Mouse (Mus musculus) neutrophil, adult 5-6 weeks (primary cell): ENCODE data around the gene Pth1r. TPM values are rescaled to one million over a fixed set of nuclear protein-coding genes. Genes with fewer than 3 reads are reported as not detected.
A peak's percentile ranks its signal among the peaks of the same experiment; 100 is the strongest.

Source experiments
- ATAC-seq: fragments of 151-379, 151-347 bp; 2 replicates; pipeline ENCODE4 v1.8.0; 2017; ENCODE audit warnings: mild to moderate bottlenecking, moderate TSS enrichment; ENCODE audit not compliant: insufficient number of reproducible peaks, poor library complexity, low FRiP score, severe bottlenecking; ENCODE audit errors: extremely low read depth
- total RNA-seq: library from RNA; stranded (forward); fragments of 200-1000 nt; gene quantifications from 2 replicates; pipeline ENCODE4 v1.2.3, GENCODE M21; 2017

Pth1r gene
- not detected in 2 replicates for total RNA-seq

DNA sequence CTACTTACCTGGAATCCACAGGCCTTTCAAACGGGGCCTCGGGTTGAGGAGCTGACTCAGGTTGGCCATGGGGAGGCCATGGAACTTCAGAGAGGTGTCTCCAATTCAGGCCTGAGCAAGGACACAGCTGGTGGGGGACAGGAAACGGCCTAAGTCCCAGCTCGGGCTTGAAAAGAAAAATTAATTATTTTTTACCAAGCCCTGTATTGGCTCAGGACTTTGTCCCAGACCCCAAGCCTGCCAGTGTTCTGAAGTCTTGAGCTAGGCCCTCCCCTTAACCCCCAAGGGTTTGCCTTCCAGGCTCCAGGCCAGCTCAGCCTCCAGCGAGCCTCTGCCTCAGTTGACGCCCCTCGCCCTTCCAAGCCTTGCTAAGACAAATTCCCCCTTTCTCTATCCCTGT, at the start of gene Pth1r:
Pth1r (minus strand) TSS at position 185 of the 400 bp plus-strand sequence.
- ATAC-seq, result no peak

DNA sequence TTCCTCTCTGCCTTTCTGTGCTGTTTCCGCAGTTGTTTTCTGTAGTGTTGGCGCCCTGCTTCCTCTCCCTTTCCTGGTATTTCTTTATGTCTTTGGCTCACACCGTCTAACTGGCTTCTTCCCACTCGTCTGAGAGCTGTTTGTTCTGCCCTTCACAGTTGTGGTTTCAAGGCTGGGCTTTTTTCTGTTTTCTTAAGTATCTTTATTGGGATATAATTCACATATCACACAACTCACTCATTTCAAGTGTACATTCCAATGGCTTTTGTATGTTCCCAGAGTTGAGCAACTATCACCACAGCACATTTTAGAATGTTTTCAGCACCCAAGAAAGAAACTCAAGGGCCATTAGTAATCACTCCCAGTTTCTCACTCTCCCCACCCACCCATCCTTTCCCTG, 43.5 kb upstream of the Pth1r start:
- no peak for ATAC-seq

DNA sequence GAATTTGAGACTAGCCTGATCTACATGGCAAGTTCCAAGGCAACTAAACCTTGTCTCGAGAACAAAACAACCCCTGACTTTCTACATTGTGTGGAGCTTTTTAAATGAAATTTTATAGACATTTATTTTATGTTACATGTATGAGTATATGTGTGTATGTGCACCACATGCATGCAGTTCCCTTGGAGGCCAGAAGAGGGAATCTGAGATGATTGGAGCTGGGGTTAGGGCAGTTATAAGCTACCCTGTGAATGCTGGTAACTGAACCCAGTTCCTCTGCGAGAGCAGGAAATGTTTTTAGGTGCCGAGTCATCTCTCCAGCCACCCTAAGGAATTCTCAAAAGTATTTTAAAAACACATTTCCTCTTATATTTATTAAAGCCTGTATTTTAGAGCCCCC, 41.2 kb upstream of the Pth1r start:
- ATAC-seq, result no peak

DNA sequence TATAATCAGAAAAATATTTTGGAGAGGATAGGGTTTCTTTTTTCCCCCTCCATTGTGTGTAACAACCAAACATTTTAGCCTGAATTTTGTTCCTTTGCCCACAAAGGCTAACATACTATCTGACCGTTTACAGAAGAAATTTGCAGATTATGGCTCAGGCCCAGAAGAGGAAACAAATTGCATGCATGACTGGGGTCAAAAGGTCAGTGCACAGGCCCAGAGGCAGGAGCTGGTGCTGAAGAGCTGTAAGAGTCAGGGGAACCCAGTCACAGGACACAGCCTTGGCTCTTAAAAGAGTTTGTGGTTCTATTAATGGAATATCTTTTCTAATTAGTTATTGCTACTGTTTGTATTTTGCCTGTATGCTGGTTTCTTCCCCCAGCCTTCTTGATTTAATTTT, 36.7 kb upstream of the Pth1r start:
- ATAC-seq, result no peak

DNA sequence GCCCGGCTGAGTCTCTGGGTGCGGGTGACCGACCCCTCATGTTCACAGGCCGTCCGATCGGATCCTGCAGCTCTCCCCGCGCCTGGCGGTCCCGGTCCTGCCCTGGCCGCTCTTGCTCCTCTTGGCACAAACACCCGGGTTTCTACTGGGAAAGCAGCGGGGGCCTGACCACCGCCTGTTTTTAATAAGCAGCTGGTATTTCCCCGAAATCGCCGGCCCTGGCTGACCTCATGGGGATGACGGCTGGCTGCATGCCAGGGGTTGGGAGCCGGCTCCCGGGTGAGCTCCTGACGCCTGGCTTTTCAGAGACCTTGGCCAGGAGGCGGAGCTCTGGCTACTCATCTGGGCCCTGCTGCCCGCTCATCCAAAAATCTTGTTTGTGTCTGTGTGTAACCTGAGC, 34.8 kb upstream of the Pth1r start:
- ATAC-seq, result no peak

DNA sequence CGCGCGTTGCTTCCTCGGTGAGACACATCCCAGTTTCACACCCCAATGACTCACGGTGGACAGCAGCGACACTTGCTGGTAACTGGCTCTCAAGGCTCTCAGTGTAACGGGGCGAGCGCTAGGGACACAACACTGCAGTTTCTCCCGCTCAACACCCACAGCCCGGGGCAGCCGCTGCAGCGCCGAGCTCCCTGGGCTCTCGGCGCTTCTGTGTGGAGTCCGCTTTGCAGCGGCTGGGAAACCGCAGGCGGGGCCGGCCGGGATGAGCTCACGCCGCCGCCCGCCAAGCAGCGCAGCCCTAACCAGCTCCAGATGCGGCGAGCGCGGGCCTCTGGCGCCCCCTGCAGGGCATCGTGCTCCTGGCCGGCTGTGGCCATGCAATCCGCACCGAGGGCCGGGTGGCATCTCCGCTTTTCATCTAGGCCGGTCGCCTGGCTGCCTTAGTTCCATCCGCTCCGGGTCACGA, 34.3 kb upstream of the Pth1r start:
- peak; percentile 70 for ATAC-seq

DNA sequence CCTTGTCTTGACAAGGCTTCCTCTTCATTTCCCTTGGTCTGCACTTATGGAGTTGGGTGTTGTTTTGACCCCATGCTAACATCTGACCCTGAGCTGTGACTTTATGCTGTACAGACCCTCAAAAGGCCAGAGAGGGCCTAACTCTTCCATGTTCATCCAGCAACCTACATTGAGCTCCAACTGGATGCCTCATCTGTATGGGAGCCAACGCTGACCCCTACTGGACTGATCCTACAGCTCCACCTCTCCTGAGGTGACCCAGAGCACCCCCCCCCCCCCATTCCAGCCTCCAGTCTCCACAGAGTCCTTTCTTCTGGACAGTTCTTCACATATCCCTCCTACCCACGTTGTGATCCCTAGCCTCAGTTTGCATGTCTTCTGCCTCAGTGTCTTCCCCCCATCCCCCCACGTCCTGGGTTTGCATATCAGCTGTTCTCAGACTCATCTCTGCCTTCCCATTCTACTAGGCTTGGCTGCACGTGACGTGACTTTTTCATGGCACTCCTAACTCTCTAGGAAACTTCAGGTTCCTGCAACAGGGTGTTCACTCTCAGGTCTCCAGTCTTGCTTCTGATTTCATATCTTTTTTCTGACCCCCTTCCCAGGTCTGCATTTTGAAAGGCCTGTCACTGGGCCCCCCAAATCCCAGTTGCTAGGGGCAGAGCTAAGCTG, 32.4 kb upstream of the Pth1r start:
- ATAC-seq, result no peak

DNA sequence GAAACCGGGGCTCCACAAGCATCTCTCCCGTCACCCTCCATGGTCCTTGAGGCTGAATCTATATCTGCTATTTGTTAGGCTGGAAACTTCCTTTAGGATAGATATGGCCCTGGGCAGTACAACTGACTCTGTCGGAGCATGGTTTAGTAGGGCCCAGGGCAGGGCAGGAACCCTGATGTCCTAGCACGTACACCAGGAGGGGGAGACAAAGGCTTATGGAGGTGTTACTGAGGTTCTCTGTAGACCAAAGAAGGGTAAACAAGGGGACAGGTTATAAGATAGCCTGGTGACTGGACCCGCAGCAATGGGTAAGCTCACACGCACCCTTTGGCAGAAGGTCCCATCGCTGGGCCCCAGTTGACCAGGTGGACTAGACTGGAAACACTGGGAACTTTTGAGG, 31.6 kb upstream of the Pth1r start:
- ATAC-seq, result no peak

DNA sequence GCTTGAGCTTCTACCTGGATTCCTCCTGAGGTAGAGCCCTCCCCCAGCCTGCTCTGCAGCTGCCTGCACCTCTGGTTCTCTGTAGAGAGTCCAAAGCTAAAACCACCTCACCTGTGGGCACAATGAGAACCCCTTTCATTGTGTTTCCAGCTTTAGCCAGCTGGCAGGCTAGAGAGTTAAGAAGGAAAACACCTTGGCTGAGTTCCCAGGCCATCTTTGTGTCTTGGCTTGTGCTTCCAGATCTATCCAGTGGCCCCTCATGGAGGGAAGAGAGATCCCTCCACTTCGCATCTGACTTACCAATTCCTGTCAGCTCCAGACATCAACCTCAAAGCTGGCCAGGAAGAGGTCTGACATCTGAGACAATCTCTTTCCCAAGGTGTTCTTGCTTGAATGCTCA, 31.2 kb upstream of the Pth1r start:
- ATAC-seq, result no peak

DNA sequence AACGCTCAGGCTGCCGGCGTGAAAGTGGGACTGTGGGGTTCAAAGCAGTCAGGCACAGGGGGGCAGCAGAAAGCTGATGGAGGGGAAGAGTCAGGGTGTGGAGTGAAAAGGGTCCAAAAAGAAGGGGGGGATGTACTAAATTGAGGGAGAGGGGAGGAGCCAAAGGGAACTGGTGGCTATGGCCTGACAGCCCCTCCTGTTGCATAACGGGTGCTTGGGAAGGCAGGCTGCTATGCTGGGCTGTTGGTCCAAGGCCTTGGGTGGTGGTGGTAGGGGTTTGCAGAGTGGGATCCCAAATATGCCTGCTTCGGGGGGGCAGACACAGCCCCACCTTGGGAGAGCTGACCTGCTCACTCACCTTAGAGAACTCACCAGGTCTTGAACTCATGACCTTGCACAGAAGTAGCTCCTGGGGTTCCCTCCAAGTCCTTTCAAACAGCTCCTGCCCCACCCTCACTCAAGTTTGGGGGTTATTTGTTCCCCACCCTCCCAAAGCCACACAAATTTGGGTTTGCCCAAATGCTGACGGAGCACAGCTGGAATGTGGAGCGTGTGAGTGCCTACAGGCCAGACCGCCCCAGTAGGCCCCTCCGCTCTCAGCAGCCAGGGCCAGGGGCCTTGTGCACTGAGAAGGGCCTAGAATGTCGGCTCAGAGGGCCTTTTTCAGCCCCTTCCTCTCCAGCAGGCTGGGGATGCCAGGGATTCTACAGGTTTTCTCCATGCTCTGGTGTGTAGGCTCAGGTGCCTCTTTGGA, 28.5 kb upstream of the Pth1r start:
- no peak for ATAC-seq

DNA sequence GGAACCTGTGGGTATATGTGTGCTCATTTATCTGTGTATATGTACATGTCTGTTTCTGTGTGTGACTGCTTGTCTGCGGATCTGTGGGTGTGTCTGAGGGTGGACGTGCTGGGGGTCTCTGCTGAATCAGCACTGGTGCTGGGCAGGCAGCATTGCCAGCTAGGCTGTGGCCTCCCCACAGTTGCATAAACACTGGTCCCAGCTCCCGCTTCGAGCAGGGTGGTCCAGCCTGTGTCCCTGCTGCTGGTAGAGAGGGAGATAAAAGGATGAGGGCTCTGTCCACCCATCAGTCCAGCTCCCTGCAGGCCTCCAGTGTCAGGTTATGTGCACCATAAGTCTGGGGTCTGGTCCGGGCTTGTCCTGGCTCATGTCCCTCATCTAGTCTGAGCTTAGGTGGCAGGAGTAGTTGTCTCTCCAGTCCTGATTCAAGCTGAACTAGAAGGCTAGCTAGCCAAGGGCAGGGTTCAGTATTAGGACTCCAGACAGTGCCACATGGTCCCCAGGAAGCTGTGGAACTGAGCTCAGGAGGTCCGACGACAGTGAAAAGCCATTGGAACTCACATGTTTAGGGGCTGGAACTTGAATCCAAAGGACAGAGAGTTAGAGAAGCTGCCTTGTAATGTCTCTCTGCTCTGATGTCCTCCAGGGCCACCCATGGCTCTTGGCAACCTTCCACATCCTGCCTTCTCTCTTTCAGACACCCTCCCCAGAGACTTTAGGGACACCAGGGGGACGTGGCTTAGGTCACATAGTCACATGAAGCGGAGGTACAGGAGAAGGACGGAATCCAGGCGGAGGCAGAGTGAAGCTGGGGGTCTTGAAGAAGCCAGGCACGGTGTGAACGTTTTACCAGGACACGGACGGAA, 27.7 kb upstream of the Pth1r start:
- ATAC-seq, result no peak

DNA sequence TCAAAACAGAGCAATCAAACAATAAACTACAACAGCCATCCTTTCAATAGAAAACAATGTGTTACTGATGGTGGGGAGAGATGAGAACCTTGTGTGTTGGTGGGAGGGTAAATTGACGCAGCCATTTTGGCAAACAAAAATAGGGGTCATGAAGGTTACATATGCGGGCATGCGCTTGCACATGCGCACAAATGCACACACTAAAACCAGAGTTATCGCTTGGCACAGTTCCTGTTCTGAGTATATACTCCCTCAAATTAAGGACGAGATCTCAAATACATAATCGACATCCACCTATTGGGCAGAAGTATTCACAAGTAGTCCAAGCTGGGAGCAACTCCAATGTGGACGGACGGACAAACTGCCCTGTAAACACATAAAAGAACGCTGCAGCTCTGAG, 25.4 kb upstream of the Pth1r start:
- ATAC-seq, result no peak

DNA sequence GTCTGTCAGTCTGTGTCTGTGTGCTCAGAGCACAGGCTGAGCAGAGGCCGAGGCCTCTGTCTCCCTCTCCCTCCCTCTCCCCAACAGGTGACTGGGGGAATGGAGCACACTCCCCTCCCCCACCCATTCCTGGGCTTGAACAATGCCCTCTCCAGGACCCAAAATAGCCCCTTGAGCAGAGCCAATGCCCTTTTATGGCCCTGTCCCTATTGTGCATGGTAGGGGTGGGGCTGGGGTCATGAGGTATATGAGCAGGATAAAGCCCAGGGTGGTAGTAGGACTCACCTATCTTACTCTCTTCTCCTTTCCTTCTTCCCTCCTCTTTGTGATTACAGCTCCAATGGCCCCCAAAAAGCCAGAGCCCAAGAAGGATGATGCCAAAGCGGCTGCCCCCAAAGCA, 16.5 kb upstream of the Pth1r start:
- no peak for ATAC-seq

DNA sequence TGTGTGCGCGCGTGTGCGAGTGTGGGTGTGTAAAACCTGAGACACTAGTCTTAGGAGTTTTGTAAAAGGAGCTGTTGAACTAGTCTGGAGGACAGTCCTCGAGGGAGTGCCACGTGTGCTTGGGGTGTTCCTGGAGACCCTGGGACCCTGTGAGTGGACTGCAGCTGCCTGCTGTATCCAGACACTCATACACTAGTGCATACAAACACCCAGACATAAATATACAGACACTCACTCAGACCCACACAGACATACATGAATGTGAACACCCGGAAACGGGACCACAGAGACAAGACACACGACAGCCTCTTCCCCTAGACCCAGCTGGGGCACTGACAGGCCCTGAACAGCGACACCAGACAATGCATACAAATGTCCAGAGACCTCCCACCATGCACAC, 15.8 kb upstream of the Pth1r start:
- ATAC-seq, result no peak

DNA sequence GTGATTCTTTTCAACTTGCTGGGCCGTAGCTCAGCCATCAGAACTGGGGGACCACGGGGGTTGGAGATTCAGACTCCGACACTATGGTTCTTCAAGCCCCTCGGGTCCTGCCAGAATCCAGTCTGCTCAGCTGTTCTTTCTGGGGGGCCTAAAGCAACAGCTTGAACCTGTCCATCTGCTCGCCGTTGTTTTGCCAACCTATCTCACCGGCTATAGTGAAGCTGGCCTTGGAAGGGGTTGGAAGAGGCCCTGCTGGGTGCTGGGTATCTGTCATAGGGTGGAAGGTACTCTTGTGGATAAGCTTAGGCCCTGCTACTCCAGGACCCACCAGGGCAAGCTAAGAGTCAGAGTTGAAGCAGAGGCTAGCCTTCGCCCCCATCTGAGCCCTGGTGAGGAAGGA, 13.9 kb upstream of the Pth1r start:
- no peak for ATAC-seq

DNA sequence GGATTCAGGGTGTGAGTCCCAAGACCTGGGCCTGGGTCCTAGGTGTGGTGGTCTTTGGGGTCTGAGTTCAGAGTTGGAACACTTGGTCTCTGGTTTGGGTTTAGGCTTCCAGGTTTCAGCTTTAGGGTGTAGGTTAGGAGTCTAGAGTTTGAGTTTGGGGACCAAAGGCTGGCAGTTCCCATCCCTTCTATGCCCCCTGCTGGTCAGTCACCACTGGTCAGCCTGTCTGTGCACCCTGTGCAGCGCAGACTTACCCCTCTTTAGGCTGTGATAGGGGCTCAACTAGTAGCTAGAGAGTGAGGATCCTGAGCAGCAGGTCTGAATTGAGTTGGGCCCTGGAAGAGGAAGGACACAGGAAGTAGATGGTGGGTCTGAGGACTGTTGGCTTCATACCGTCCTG, 12.3 kb upstream of the Pth1r start:
- ATAC-seq, result peak; percentile 38; the same call in 1 of the 2 replicates

DNA sequence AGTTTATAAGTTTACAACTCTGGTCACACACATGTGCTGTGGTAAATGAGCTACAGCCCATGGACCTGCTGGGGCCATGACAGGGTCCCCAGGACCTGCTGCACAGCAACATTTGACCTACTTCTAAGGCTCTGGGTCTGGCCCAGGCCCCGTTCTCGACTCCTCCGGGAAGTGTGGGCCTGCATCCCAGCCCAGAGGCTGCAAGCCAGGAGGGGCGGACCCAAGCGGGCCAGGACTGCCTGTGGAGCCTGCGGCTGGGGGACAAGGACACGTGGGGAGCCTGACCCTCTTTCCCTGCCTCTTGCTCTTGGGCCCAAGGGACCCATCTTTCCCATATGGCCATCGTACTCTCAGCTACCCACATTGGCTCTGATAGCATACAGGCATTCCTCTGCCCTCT, 11.7 kb upstream of the Pth1r start:
- no peak for ATAC-seq

DNA sequence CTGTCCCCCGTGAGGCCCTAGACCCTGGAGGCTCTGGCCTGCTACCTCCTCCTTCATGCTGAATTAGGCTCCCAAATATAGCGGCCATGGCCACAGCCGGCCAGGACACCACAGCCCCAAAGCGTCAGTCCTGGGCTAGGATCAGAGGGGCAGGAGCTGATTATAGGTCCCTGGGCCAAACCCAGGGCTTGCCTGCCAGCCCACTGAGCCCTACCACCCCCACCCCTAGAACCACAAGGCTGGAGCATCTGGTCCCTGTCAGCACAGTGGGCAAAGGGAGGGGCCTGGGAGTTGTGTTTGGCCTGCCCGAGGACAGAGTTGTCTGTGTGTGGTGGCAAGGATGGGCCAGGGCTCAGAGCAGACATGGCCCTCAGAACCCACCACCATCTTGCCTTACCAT, 10.9 kb upstream of the Pth1r start:
- no peak for ATAC-seq

DNA sequence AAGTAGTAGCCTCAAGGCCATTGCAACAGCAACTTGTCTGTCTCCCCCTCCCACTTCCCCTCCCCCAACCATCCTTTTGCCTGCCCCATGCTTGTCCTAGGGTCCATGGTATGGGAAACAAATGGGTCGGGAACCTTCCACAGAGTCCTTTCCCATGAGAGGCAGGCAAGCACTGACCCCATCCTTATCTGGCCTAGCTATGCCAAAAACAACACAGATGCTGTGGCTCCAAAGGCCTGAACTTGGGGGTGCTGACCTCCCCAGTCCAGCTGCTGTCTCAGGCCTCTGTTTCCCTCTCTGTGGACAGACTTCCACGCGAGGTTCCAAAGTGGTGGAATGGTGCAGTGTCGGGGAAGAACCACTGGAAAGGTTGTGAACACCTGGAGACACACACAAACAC, 6.8 kb upstream of the Pth1r start:
- ATAC-seq, result no peak

DNA sequence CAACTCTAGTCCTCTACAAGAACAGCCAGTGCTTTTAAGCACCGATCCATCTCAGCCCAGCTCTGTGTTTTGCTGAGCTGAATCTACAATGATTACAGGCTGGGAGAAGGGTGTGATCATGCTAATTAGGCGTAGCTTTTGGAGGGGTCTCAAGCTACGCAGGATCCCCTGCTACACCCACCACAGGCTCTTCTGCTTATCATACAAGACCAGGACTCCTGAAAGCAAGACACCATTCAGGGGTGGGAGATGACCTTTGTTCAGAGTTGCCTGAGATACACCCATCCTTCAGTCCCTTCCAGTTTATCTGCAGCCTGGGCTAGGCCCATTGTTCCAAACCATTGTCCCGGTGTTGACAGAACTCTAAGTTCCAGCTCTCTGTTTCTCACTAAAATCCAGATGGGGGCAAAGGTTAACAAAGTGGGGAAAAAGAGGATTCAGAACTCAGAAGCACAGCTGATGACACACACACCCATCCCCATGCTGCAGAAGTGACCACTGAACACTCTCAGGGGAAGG, 6.0 kb upstream of the Pth1r start:
- no peak for ATAC-seq
